Mouse (Mus musculus): ENCODE measurements around the gene Epb41l4b. TPM values are rescaled to one million over a fixed set of nuclear protein-coding genes. Genes with fewer than 3 reads are reported as not detected.

The Epb41l4b gene
- total and polyA plus RNA-seq, 3 experiments = 0.93 to 4.9 (median 2.0) TPM

GRCm38 (mm10) chr4:57067801-57068200 lies 75.4 kb downstream of the Epb41l4b start:
- in situ Hi-C loops (cut with MboI; ENCODE audit: low pct_ligation_motif_present, low pct_unique_long_range_greater_than_20kb, low sequenced_read_pairs) = loop anchor here (10.0 kb wide), 2 partner anchors 47 to 97 kb away; no protein-coding TSS in a partner anchor
- H3K36me3 ChIP-seq (replicated peaks in 1 of 2; ENCODE audit: control insufficient read depth in 1 of 2, insufficient read depth in 1 of 2, low read length in 1 of 2) = no peaks in the 10 kb centered on the region
- H3K4me1 ChIP-seq (ENCODE audit: control insufficient read depth in 1 of 2, insufficient read depth in 2 of 2) = peaks cover 0 to 6% of the 10 kb centered on the region in 2 experiments; a peak in 2 of 4 replicates
- TF ChIP-seq UBTF (IDR thresholded peaks at IDR 0.05; ENCODE audit: low read depth, low read length) (no peak), HCFC1 (IDR thresholded peaks at IDR 0.05; ENCODE audit: low read depth, low read length) (no peak), NELFE (IDR thresholded peaks at IDR 0.05; ENCODE audit: low read depth, low read length) (no peak), ELF1 (IDR thresholded peaks at IDR 0.05; ENCODE audit: low read depth, low read length) (no peak), ZC3H11A (IDR thresholded peaks at IDR 0.05; ENCODE audit: low read depth, low read length) (no peak), POLR2AphosphoS2 (IDR thresholded peaks at IDR 0.05; ENCODE audit: low read depth, low read length) (no peak), TBP (conservative IDR thresholded peaks at IDR 0.05; ENCODE audit: low read depth, low read length) (no peak), ZKSCAN1 (IDR thresholded peaks at IDR 0.05; ENCODE audit: borderline replicate concordance, low read depth, low read length) (no peak), TCF12 (IDR thresholded peaks at IDR 0.05; ENCODE audit: low read depth, low read length) (no peak), MAX (IDR thresholded peaks at IDR 0.05; ENCODE audit: low read length) (no peak), NRF1 (IDR thresholded peaks at IDR 0.05; ENCODE audit: low read depth, low read length) (no peak), RCOR1 (conservative IDR thresholded peaks at IDR 0.05; ENCODE audit: low read depth, low read length) (no peak), E2F4 (IDR thresholded peaks at IDR 0.05; ENCODE audit: insufficient replicate concordance, low read depth, low read length) (no peak), CHD2 (IDR thresholded peaks at IDR 0.05; ENCODE audit: low read length) (no peak), ZNF384 (IDR thresholded peaks at IDR 0.05; ENCODE audit: low read depth, low read length) (no peak), USF2 (conservative IDR thresholded peaks at IDR 0.05; ENCODE audit: low read depth, low read length) (no peak), ETS1 (conservative IDR thresholded peaks at IDR 0.05; ENCODE audit: low read depth, low read length) (no peak), ZMIZ1 (IDR thresholded peaks at IDR 0.05; ENCODE audit: low read depth, low read length) (no peak), POLR2A (IDR thresholded peaks at IDR 0.05; ENCODE audit: low read depth, low read length) (no peak), RAD21 (IDR thresholded peaks at IDR 0.05; ENCODE audit: low read depth, low read length) (no peak)
- DNase-seq (ENCODE audit: extremely low read depth) = no peak
- no peaks in the 10 kb centered on the region for H3K27me3 ChIP-seq (replicated peaks)
- H3K79me2 ChIP-seq (replicated peaks; ENCODE audit: control insufficient read depth, extremely low read depth, insufficient read depth, poor library complexity, severe bottlenecking) = no peaks in the 10 kb centered on the region
- H3K4me2 ChIP-seq (ENCODE audit: insufficient read depth, low read depth, poor library complexity, severe bottlenecking) = no peak overlapping the region
- no peak overlapping the region for H3K4me3 ChIP-seq (replicated peaks in 1 of 3; ENCODE audit: low read depth in 2 of 3, low read length in 2 of 3, poor library complexity in 1 of 3)
- no peak overlapping the region for H3K9ac ChIP-seq (ENCODE audit: insufficient read depth, low read depth)
- dilution Hi-C loops (cut with MboI; ENCODE audit: extremely low pct_ligation_motif_present, extremely low pct_unique_long_range_greater_than_20kb, low sequenced_read_pairs) = no loop called here
- no peaks in the 10 kb centered on the region for H3K9me3 ChIP-seq (replicated peaks; ENCODE audit: low read length)
- no peak overlapping the region for H3K27ac ChIP-seq (ENCODE audit: insufficient read depth, low read depth)

GRCm38 (mm10) chr4:57066936-57067335 lies 76.3 kb downstream of the Epb41l4b start:
- H3K79me2 ChIP-seq (replicated peaks; ENCODE audit: control insufficient read depth, extremely low read depth, insufficient read depth, poor library complexity, severe bottlenecking) = no peaks in the 10 kb centered on the region
- H3K4me3 ChIP-seq (replicated peaks in 1 of 3; ENCODE audit: low read depth in 2 of 3, low read length in 2 of 3, poor library complexity in 1 of 3) = no peak overlapping the region
- TF ChIP-seq TCF12 (IDR thresholded peaks at IDR 0.05; ENCODE audit: low read depth, low read length) = no peak
- TF ChIP-seq USF2 (conservative IDR thresholded peaks at IDR 0.05; ENCODE audit: low read depth, low read length) = no peak
- no peak for TF ChIP-seq ZMIZ1 (IDR thresholded peaks at IDR 0.05; ENCODE audit: low read depth, low read length)
- TF ChIP-seq CHD2 (IDR thresholded peaks at IDR 0.05; ENCODE audit: low read length) = no peak
- no peak for TF ChIP-seq BHLHE40 (IDR thresholded peaks at IDR 0.05; ENCODE audit: low read depth, low read length)
- no peak for TF ChIP-seq PAX5 (IDR thresholded peaks at IDR 0.05; ENCODE audit: low read length)
- TF ChIP-seq E2F4 (IDR thresholded peaks at IDR 0.05; ENCODE audit: insufficient replicate concordance, low read depth, low read length) = no peak
- no peak for TF ChIP-seq POLR2A (IDR thresholded peaks at IDR 0.05; ENCODE audit: low read depth, low read length)
- TF ChIP-seq MEF2A (IDR thresholded peaks at IDR 0.05; ENCODE audit: borderline replicate concordance, low read depth, low read length) = no peak
- no peak for TF ChIP-seq GABPA (IDR thresholded peaks at IDR 0.05; ENCODE audit: insufficient replicate concordance, low read depth, low read length)
- no peak for TF ChIP-seq MYC (IDR thresholded peaks at IDR 0.05; ENCODE audit: low read depth, low read length)
- TF ChIP-seq SMC3 (IDR thresholded peaks at IDR 0.05; ENCODE audit: low read depth, low read length) = no peak
- no peak for TF ChIP-seq NELFE (IDR thresholded peaks at IDR 0.05; ENCODE audit: low read depth, low read length)
- TF ChIP-seq MAFK (IDR thresholded peaks at IDR 0.05; ENCODE audit: insufficient replicate concordance, low read length) = no peak
- TF ChIP-seq MXI1 (IDR thresholded peaks at IDR 0.05; ENCODE audit: low read depth, low read length) = no peak
- TF ChIP-seq JUND (conservative IDR thresholded peaks at IDR 0.05; ENCODE audit: low read depth, low read length) = no peak
- no peak for TF ChIP-seq KAT2A (IDR thresholded peaks at IDR 0.05; ENCODE audit: insufficient replicate concordance, low read length)
- no peak for TF ChIP-seq MAX (IDR thresholded peaks at IDR 0.05; ENCODE audit: low read length)
- no peak for TF ChIP-seq POLR2AphosphoS2 (IDR thresholded peaks at IDR 0.05; ENCODE audit: low read depth, low read length)
- dilution Hi-C loops (cut with MboI; ENCODE audit: extremely low pct_ligation_motif_present, extremely low pct_unique_long_range_greater_than_20kb, low sequenced_read_pairs) = no loop called here
- H3K9me3 ChIP-seq (replicated peaks; ENCODE audit: low read length) = no peaks in the 10 kb centered on the region
- H3K9ac ChIP-seq (ENCODE audit: insufficient read depth, low read depth) = no peak overlapping the region
- no peak for DNase-seq (ENCODE audit: extremely low read depth)
- H3K36me3 ChIP-seq (replicated peaks in 1 of 2; ENCODE audit: control insufficient read depth in 1 of 2, insufficient read depth in 1 of 2, low read length in 1 of 2) = no peaks in the 10 kb centered on the region
- H3K27me3 ChIP-seq (replicated peaks) = no peaks in the 10 kb centered on the region
- H3K4me1 ChIP-seq (ENCODE audit: control insufficient read depth in 1 of 2, insufficient read depth in 2 of 2) = peaks cover 0 to 6% of the 10 kb centered on the region in 2 experiments; a peak in 2 of 4 replicates
- no peak overlapping the region for H3K4me2 ChIP-seq (ENCODE audit: insufficient read depth, low read depth, poor library complexity, severe bottlenecking)
- in situ Hi-C loops (cut with MboI; ENCODE audit: low pct_ligation_motif_present, low pct_unique_long_range_greater_than_20kb, low sequenced_read_pairs) = loop anchor here (10.0 kb wide), 2 partner anchors 48 to 98 kb away; no protein-coding TSS in a partner anchor
- H3K27ac ChIP-seq (ENCODE audit: insufficient read depth, low read depth) = no peak overlapping the region

Data from CH12.LX (cell line).